Mouse (Mus musculus) liver, embryonic 13.5 days (tissue): Measurements from ENCODE around the gene Igsf11. TPM values are rescaled to one million over a fixed set of nuclear protein-coding genes. Genes with fewer than 3 reads are reported as not detected.
"Not testable (repeated sequence)": the region's sequence is repeated elsewhere in the genome, so short reads cannot be mapped to it uniquely, and the experiment has no call there.

Experiments
- ATAC-seq: fragments of 200-750 bp; cut with Nextera tagmentation; 2 replicates; pipeline ENCODE4 v1.8.0; 2017; ENCODE audit warnings: low read depth, mild to moderate bottlenecking, moderate number of reproducible peaks, moderate library complexity
- DNase-seq: peaks from one replicate; pipeline ENCODE4 v3.0.0; 2022
- H3K27ac ChIP-seq: fragments of 300-500 bp; sonication (generic); 2 replicates; pipeline ENCODE4 v1.5.1; 2015; ENCODE audit warnings: moderate library complexity, mild to moderate bottlenecking, inconsistent platforms
- H3K27me3 ChIP-seq: fragments of 300-500 bp; sonication (generic); 2 replicates; pipeline ENCODE4 v1.6.1; 2015; ENCODE audit warnings: mild to moderate bottlenecking, inconsistent platforms
- H3K36me3 ChIP-seq: fragments of 300-500 bp; sonication (generic); 2 replicates; pipeline ENCODE4 v1.6.1; 2015; ENCODE audit warnings: mild to moderate bottlenecking, inconsistent platforms
- H3K4me1 ChIP-seq: fragments of 300-500 bp; sonication (generic); replicated peaks from 2 replicates; pipeline ENCODE4 v1.6.1; 2015; ENCODE audit warnings: inconsistent platforms
- H3K4me2 ChIP-seq: fragments of 300-500 bp; sonication (generic); 2 replicates; pipeline ENCODE4 v1.6.1; 2015; ENCODE audit warnings: inconsistent platforms, mild to moderate bottlenecking, moderate library complexity
- H3K4me3 ChIP-seq: fragments of 300-500 bp; sonication (generic); replicated peaks from 2 replicates; pipeline ENCODE4 v1.5.1; 2015; ENCODE audit warnings: mild to moderate bottlenecking, inconsistent platforms
- H3K9ac ChIP-seq: fragments of 300-500 bp; sonication (generic); 2 replicates; pipeline ENCODE4 v1.6.1; 2015; ENCODE audit warnings: mild to moderate bottlenecking, inconsistent platforms
- H3K9me3 ChIP-seq: fragments of 300-500 bp; sonication (generic); replicated peaks from 2 replicates; pipeline ENCODE4 v1.6.1; 2016; ENCODE audit warnings: inconsistent platforms
- WGBS: fragments of 180-500 bp; shearing (Covaris S2); methylation state at CpG from one replicate; pipeline ENCODE4 v1.1.7; 2015; ENCODE audit not compliant: insufficient replicate concordance; 5-methylcytosine and 5-hydroxymethylcytosine counted together
- polyA plus RNA-seq: library from polyadenylated mRNA; unstranded; fragments of >200 nt; fragmentation: Nextera tagmentation; extraction: Ambion mirVana; gene quantifications from 2 replicates; pipeline ENCODE4 v1.2.1, GENCODE M21; 2015

Gene Igsf11
- polyA plus RNA-seq, 1 experiment from 2014 or later = 0.13 TPM

DNA sequence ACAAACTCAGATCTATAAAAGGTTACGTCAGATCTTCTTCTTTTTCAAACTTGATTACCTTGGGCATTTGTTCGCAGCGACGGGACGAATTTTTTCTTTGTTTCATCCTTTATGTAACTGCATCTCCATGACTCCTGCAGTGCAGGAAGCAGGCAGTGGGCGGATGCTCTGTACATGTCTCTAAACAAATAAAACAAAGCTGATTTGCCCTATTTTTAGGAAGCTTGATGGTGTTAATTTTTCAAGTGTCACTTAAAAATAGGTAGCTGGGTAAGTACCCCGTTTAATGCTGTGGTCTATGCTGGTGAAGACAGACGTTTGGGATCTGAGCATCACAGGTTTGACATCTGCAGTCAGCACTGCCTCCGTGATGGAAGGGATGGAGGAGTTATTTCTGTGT is 66.3 kb downstream of the Igsf11 start:
- H3K27ac ChIP-seq = no peak overlapping the region
- no peaks in the 10 kb centered on the region for H3K4me1 ChIP-seq
- DNase-seq (no peak), ATAC-seq (no peak)
- H3K4me3 ChIP-seq = no peak overlapping the region
- no peaks in the 10 kb centered on the region for H3K36me3 ChIP-seq
- 58% methylated on average over 9 of the region's 9 CpGs for whole genome bisulfite sequencing
- H3K4me2 ChIP-seq = no peak overlapping the region
- H3K9ac ChIP-seq = no peak overlapping the region
- H3K27me3 ChIP-seq = no peaks in the 10 kb centered on the region
- no peaks in the 10 kb centered on the region for H3K9me3 ChIP-seq

DNA sequence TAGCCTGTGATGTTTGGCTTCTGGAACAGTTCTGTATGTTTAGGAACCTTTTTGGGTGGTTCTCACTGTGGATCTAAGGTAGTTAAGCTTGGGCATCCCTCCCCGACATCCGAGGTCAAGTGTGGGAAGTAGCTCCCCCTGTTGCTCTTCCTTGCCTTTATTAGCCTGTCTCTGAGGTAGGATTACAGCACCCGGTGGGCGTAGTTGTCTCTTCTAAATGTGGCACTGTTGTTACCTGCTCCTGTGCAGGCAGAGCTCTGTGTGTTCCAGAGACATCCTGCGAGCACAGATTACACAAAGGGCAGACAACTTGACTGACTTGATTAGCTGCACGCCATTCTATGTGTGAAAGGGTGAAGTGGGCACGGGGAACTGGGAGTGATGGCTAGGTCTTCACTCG is 68.1 kb downstream of the Igsf11 start:
- Histone ChIP-seq H3K4me3 (no peak overlapping the region), H3K27ac (no peak overlapping the region), H3K4me1 (no peaks in the 10 kb centered on the region), H3K9me3 (no peaks in the 10 kb centered on the region), H3K4me2 (no peak overlapping the region), H3K27me3 (no peaks in the 10 kb centered on the region), H3K9ac (no peak overlapping the region), H3K36me3 (no peaks in the 10 kb centered on the region)
- no peak for ATAC-seq
- WGBS = 61% methylated on average over 8 of the region's 8 CpGs
- no peak for DNase-seq

DNA sequence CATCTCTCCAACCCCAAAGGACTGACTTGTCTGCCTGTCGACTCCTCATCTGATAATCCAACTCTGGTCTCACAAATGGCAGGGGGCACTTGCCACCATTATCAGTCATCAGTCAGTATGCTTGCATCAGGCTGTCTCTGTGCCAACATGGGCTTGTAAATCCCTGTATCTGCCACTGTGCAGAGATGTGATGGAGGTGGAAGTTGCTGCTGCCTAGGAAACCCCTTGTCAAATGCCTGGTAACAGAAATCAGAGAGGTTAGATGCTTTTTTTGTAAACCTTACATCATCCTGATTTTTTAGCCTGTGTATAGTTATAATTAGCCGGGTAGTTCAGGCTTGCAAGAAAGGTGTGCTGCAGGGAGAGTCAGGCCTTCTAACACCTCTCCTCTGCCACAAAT is 69.4 kb downstream of the Igsf11 start:
- Histone ChIP-seq H3K9ac (no peak overlapping the region), H3K4me2 (no peak overlapping the region), H3K27ac (no peak overlapping the region), H3K27me3 (no peaks in the 10 kb centered on the region), H3K36me3 (no peaks in the 10 kb centered on the region), H3K9me3 (no peaks in the 10 kb centered on the region), H3K4me1 (no peaks in the 10 kb centered on the region), H3K4me3 (no peak overlapping the region)
- 65% methylated on average over 2 of the region's 2 CpGs for WGBS
- no peak for ATAC-seq
- DNase-seq = no peak

DNA sequence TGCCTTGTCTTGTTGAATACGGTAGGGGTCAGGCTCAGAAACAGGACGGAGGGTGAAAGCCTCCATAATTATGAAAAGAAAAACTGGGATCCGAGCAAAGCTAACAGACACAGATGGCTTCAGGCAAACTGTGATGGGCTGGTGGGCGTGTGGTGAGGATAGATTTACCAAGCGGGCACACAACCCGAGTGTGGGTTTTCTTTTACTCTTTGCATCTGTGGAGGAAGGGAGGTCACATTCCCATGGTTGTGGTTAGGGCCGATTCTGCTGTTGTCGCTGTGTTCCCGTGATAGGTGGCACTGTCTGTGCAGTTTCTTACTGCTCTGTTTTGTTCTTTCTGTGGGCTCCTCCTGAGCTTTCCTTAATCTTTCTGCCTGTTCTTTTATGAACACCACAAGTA is 70.2 kb downstream of the Igsf11 start:
- Histone ChIP-seq H3K36me3 (no peaks in the 10 kb centered on the region), H3K4me3 (no peak overlapping the region), H3K4me2 (no peak overlapping the region), H3K4me1 (no peaks in the 10 kb centered on the region), H3K9ac (no peak overlapping the region), H3K27ac (no peak overlapping the region), H3K27me3 (no peaks in the 10 kb centered on the region), H3K9me3 (no peaks in the 10 kb centered on the region)
- no peak for DNase-seq
- ATAC-seq = no peak
- WGBS = 55% methylated on average over 9 of the region's 9 CpGs

DNA sequence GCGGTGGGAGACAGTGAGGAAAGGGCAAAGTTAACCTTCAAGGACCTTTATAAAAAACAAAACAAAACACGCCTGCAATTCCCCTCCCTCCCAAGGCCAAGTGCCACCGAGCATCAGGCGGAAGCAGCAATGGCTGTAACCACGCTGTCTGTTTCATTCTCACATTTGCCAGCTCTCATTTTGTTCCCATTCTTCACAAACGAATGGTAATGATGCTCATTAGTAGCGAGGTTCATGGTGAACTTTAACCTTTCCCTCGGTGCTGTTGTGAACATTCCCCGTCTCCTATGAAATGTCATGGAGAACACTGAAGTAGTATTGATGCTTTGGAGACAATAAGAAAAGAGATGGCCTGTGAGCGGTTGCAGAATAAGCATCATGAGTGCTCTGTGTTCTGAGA is 74.6 kb downstream of the Igsf11 start:
- no peak for ATAC-seq
- no peak for DNase-seq
- Histone ChIP-seq H3K36me3 (no peaks in the 10 kb centered on the region), H3K27me3 (no peaks in the 10 kb centered on the region), H3K27ac (no peak overlapping the region), H3K4me1 (no peaks in the 10 kb centered on the region), H3K4me3 (no peak overlapping the region), H3K4me2 (no peak overlapping the region), H3K9ac (no peak overlapping the region), H3K9me3 (no peaks in the 10 kb centered on the region)
- WGBS = 74% methylated on average over 10 of the region's 10 CpGs

DNA sequence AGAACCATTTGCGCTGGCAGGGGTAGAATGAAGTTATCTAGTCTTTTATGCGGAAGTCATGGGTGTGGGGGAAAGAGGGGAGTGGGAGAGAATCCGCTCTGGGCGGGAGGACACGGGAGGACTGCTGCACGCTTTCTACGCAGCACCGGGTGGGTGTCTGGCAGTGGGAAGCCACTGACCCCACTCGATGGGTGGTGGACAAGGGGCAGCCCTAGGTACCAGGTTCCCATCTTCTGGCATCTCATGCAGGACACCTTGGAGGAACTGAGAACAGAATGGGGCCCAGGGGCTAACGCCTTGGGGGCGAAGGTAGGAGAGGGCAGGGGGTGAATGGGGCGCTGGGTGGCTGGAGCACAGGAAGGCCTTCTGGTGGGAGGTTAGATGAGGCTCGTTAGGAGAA is 83.7 kb downstream of the Igsf11 start:
- no peak for ATAC-seq
- no peaks in the 10 kb centered on the region for H3K36me3 ChIP-seq
- no peak overlapping the region for H3K4me3 ChIP-seq
- DNase-seq = no peak
- no peaks in the 10 kb centered on the region for H3K9me3 ChIP-seq
- WGBS = 57% methylated on average over 13 of the region's 13 CpGs
- no peaks in the 10 kb centered on the region for H3K27me3 ChIP-seq
- no peak overlapping the region for H3K9ac ChIP-seq
- no peak overlapping the region for H3K27ac ChIP-seq
- no peak overlapping the region for H3K4me2 ChIP-seq
- no peaks in the 10 kb centered on the region for H3K4me1 ChIP-seq

DNA sequence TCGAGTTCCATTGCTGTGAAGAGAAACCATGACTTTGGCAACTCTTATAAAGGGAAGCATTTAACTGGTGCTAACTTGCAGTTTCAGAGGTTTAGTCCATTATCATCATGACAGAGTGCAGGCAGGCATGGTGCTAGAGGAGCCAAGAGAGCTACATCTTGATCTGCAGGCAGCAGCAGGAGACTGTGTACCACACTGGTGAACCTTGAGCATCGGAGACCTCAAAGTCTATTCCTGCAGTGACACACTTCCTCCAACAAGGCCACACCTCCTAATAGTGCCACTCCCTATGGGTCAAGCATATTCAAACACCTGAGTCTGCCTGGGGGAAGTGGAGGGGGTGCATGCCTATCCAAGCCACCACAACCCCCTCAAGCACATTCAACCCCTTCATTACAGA is 86.1 kb downstream of the Igsf11 start:
- WGBS = 55% methylated on average over 2 of the region's 2 CpGs
- H3K4me3 ChIP-seq = no peak overlapping the region
- H3K36me3 ChIP-seq = no peaks in the 10 kb centered on the region
- no peaks in the 10 kb centered on the region for H3K27me3 ChIP-seq
- no peaks in the 10 kb centered on the region for H3K9me3 ChIP-seq
- no peak for ATAC-seq
- H3K27ac ChIP-seq = no peak overlapping the region
- DNase-seq = no peak
- H3K4me2 ChIP-seq = no peak overlapping the region
- H3K4me1 ChIP-seq = no peaks in the 10 kb centered on the region
- H3K9ac ChIP-seq = no peak overlapping the region

DNA sequence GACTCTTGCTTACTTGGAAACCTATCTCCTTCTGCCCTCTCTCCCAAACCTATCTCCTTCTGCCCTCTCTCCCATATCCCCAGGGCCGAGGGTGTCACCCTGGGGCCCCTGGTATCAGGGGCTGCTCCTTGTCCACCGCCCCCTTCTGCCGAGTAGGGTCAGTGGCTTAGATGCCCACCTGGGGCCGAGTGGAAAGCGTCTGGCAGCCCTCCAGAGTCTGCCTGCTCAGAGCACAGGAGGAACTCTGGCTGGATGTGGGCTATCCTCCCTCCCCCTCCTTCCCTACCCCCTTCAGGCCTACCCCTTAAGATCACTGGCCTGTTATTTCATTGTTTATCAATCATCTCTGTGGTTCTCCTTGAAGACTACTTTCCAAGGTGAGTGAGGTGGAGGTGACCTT is 88.1 kb downstream of the Igsf11 start:
- Histone ChIP-seq H3K36me3 (no peaks in the 10 kb centered on the region), H3K4me1 (no peaks in the 10 kb centered on the region), H3K4me3 (no peak overlapping the region), H3K9ac (no peak overlapping the region), H3K27me3 (no peaks in the 10 kb centered on the region), H3K9me3 (no peaks in the 10 kb centered on the region), H3K4me2 (no peak overlapping the region), H3K27ac (no peak overlapping the region)
- DNase-seq (no peak), ATAC-seq (no peak)
- WGBS = 42% methylated on average over 5 of the region's 5 CpGs

DNA sequence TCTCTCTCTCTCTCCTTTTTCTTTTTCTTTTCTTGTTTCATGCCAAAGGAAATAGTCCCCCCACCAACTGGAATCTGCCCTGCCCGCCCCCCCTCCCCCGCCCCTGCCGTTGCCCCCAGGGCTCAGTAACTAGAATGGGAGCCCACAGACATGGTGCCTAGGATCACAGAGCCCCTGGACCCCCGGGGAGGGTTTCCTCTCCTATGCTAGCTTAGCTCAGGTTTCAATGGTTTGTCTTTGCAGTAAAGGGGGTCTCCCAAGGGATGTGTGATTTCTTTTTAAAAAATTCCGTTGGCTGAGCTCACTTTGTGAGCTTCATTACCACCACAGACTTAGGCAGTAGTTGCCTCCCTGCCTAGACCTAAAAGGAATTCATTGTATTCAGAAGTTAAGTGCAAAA is 89.6 kb downstream of the Igsf11 start:
- WGBS = 26% methylated on average over 5 of the region's 5 CpGs
- ATAC-seq = no peak
- H3K4me3 ChIP-seq = no peak overlapping the region

DNA sequence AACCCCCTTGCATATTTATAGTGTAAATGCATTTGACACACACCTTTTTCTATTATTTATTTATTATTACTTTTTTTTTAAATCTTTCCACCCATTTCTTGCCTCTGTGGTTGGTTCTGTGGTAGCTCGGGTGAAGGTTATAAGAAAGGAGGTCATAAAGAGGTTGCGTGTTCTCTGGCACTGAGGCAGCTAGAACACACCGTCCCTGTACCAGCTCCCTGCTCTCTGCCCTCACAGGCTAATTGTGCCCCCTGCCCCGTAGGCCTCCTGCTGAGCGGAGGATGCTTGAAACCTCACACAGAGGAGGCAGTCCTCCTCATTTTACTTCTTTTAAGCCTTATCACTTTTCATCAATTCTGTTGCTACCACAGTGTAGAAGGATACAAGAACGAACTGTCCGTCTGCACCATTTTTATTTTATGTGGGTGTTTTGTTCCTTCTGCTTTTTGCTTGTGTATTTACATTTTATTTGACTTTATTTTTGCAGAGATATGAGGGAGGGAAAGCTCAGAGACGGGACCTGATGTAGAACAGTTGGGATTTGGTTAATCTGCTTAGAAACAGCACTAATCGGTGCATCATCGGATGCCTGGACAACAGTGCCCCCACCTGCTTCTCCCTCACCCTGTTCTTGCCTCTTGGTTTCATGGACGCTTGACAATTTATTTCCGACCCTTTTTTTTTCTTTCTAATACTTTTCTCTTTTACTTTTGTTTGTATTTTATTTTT is 90.2 kb downstream of the Igsf11 start:
- ATAC-seq (no peak), DNase-seq (no peak)
- Histone ChIP-seq H3K27me3 (no peaks in the 10 kb centered on the region), H3K27ac (no peak overlapping the region), H3K4me2 (no peak overlapping the region), H3K4me3 (no peak overlapping the region), H3K4me1 (no peaks in the 10 kb centered on the region), H3K9me3 (no peaks in the 10 kb centered on the region), H3K9ac (no peak overlapping the region), H3K36me3 (no peaks in the 10 kb centered on the region)
- WGBS = 44% methylated on average over 12 of the region's 12 CpGs

More for the DNA sequence above, 89.6 kb downstream of the Igsf11 start:
- H3K9ac ChIP-seq = no peak overlapping the region
- H3K36me3 ChIP-seq = no peaks in the 10 kb centered on the region
- no peak for DNase-seq
- no peaks in the 10 kb centered on the region for H3K9me3 ChIP-seq
- no peaks in the 10 kb centered on the region for H3K4me1 ChIP-seq
- no peak overlapping the region for H3K27ac ChIP-seq
- H3K4me2 ChIP-seq = no peak overlapping the region
- no peaks in the 10 kb centered on the region for H3K27me3 ChIP-seq

DNA sequence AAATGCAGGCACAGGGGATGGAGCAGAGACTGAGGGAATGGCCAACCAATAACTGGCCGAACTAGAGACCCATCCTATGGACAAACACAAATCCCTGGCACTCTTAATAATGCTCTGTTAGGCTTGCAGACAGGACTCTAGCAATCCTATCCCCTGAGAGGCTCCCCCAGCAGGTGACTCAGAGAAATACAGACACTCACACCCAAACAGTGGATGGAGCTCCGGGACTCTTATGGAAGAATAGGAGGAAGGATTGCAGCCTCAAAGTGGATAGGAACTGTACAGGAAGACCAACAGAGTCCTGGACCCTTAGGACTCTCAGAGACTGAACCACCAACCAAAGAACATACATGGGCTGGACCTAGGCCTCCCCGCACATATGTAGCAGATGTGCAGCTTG is 91.4 kb downstream of the Igsf11 start:
- ATAC-seq, H3K4me3 ChIP-seq, H3K36me3 ChIP-seq, H3K27me3 ChIP-seq, H3K4me1 ChIP-seq, H3K4me2 ChIP-seq, H3K9ac ChIP-seq, H3K27ac ChIP-seq, H3K9me3 ChIP-seq, DNase-seq: not testable (repeated sequence)
- 44% methylated on average over 3 of the region's 3 CpGs for WGBS

DNA sequence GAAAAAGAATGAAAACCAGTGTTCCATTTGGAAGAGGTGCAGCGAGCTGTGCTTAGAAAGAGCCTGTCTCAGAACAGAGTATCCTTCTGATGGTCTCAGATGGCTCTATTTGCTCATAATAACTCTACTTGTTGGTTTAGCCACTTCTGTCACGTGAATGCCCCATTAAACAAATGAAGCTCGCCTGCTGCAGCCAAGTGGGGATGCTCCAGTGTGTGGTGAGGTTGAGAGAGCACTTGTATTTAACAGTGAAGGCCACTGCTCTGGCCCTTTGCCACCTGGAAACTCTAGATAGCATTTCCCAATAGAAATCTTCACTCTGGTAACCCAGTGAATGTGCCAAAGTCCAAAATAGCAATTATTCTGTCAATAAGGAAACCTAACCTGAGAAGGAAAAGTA is 92.9 kb downstream of the Igsf11 start:
- Histone ChIP-seq H3K9ac (no peak overlapping the region), H3K27me3 (no peaks in the 10 kb centered on the region), H3K36me3 (no peaks in the 10 kb centered on the region), H3K4me2 (no peak overlapping the region), H3K4me3 (no peak overlapping the region), H3K27ac (no peak overlapping the region), H3K4me1 (no peaks in the 10 kb centered on the region), H3K9me3 (no peaks in the 10 kb centered on the region)
- no peak for ATAC-seq
- WGBS = 46% methylated on average over 3 of the region's 3 CpGs
- no peak for DNase-seq
